Mouse (Mus musculus): Measurements from ENCODE around the gene Gm21887.
"Not testable (repeated sequence)": the region's sequence is repeated elsewhere in the genome, so short reads cannot be mapped to it uniquely, and the experiment has no call there.

- TF ChIP-seq CTCF (IDR thresholded peaks at IDR 0.05; ENCODE audit: control insufficient read depth, insufficient read depth, low read length), result peak; percentile 78
- not testable (repeated sequence) for TF ChIP-seq POLR2A (IDR thresholded peaks at IDR 0.05; ENCODE audit: borderline replicate concordance, control insufficient read depth, low read depth, low read length)
These were observed 8.1 kb downstream of the Gm21887 start for GRCm38 (mm10) chrX:170017333-170018245.
